Mouse (Mus musculus): ENCODE measurements around the gene Asb6.

Asb6 gene

GRCm38 (mm10) chr2:30795271-30795888, 34.8 kb downstream of the Asb6 start:
- DNase-seq (ENCODE audit: low read depth) = no peak

GRCm38 (mm10) chr2:30794179-30795108, 35.7 kb downstream of the Asb6 start:
- peak; percentile 81 for DNase-seq (ENCODE audit: low read depth)

- no peak for DNase-seq (ENCODE audit: low read depth)
Observed at GRCm38 (mm10) chr2:30792061-30792460, 38.1 kb downstream of the Asb6 start.

- DNase-seq (ENCODE audit: low read depth) = no peak
Observed at GRCm38 (mm10) chr2:30787466-30787865, 42.7 kb downstream of the Asb6 start.

- DNase-seq (ENCODE audit: low read depth) = no peak
Observed at GRCm38 (mm10) chr2:30784078-30784994, 45.8 kb downstream of the Asb6 start.

GRCm38 (mm10) chr2:30783346-30783745, 46.8 kb downstream of the Asb6 start:
- peak; percentile 53 for DNase-seq (ENCODE audit: low read depth)

- no peak for DNase-seq (ENCODE audit: low read depth)
Observed at GRCm38 (mm10) chr2:30782312-30783290, 47.5 kb downstream of the Asb6 start.

- no peak for DNase-seq (ENCODE audit: low read depth)
Observed at GRCm38 (mm10) chr2:30779241-30779640, 50.9 kb downstream of the Asb6 start.

- DNase-seq (ENCODE audit: low read depth) = no peak
Observed at GRCm38 (mm10) chr2:30778235-30778634, 51.9 kb downstream of the Asb6 start.

- no peak for DNase-seq (ENCODE audit: low read depth)
Observed at GRCm38 (mm10) chr2:30777266-30777665, 52.9 kb downstream of the Asb6 start.

- no peak for DNase-seq (ENCODE audit: low read depth)
Observed at GRCm38 (mm10) chr2:30775955-30776354, 54.2 kb downstream of the Asb6 start.

GRCm38 (mm10) chr2:30773313-30774005, 56.7 kb downstream of the Asb6 start:
- DNase-seq (ENCODE audit: low read depth) = no peak

All from c-Kit-positive CD71-positive TER-119-negative erythroid progenitor cells, embryonic 14.5 days (primary cell).